In the genomic region with DNA sequence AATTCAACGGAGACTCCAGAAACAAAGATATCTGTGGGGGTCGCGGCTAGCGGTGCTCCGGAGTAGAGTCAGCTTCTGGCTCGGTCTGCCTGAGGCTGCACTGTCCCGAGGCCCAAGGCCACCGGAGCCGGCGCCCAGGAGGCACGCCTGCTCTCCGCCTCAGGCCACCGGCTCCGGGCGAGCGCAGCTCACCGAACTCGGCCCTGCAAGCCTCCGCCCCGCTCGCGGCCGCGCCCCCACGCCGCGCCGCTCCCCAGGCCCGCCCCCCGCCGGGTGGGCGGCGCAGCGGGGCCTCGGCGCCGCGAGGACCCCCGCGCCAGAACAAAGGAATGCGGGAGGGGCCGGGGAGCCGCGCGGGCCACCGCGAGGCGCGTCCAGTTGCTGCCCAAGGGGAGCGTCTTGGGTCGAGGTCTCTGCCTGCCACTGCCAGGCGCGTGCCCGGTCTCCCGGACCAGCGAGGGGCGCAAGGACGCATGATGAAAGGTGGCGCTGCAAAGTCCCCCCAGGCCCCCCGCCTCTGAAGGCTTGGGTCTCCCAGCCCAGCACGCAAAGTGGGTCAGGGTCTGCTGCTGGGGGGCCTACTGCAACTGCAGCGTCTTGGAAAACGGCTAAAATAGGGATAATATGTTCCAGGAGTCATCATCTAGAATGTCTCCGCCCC, we compare ENCODE assay signal across 9 mouse cellular contexts. TPM values are rescaled to one million over a fixed set of nuclear protein-coding genes. Genes with fewer than 3 reads are reported as not detected.
DNase-seq lines count a peak whose midpoint lies in the region; ATAC-seq and TF ChIP-seq lines count a peak whose summit lies in the region.
"Had no signal": no experiment of that assay in that cellular context is flagged by ENCODE, and none has a peak within 500 bp of the region (broad histone marks: within the 10 kb centered on the region; RNA-seq: fewer than 3 reads in every experiment).

No protein-coding gene starts in this region.

- H3K27ac ChIP-seq in brown adipose tissue, adult 24 weeks (replicated peaks; ENCODE audit: low read depth, low read length): peak overlapping the region; percentile 75
- H3K27ac ChIP-seq in forebrain, postnatal 0 days (ENCODE audit: low read depth, low read length): peak overlapping the region; percentile 96
- H3K27ac ChIP-seq in hindbrain, postnatal 0 days: peak overlapping the region; percentile 96
- no peak overlapping the region for H3K27ac ChIP-seq in liver, embryonic 13.5 days
- H3K27ac ChIP-seq in neural tube, embryonic 13.5 days (replicated peaks): peak overlapping the region; percentile 97

- H3K4me1 ChIP-seq in brown adipose tissue, adult 24 weeks (ENCODE audit: control insufficient read depth, insufficient read depth, insufficient read length, low read length): peaks cover 11% of the 10 kb centered on the region
- peaks cover 18% of the 10 kb centered on the region for H3K4me1 ChIP-seq in forebrain, postnatal 0 days (ENCODE audit: insufficient read depth)
- peaks cover 13% of the 10 kb centered on the region; the same call in 1 of the 2 replicates for H3K4me1 ChIP-seq in hindbrain, postnatal 0 days (ENCODE audit: insufficient read depth, low read length)
- peaks cover 54% of the 10 kb centered on the region for H3K4me1 ChIP-seq in liver, embryonic 13.5 days (replicated peaks)
- H3K4me1 ChIP-seq in neural tube, embryonic 13.5 days (replicated peaks): peaks cover 61% of the 10 kb centered on the region

- no peaks in the 10 kb centered on the region for H3K36me3 ChIP-seq in forebrain, postnatal 0 days (ENCODE audit: insufficient read depth)
- H3K36me3 ChIP-seq in hindbrain, postnatal 0 days (ENCODE audit: insufficient read depth, low read length): no peaks in the 10 kb centered on the region
- no peaks in the 10 kb centered on the region for H3K36me3 ChIP-seq in liver, embryonic 13.5 days
- H3K36me3 ChIP-seq in neural tube, embryonic 13.5 days: no peaks in the 10 kb centered on the region
- H3K36me3 ChIP-seq: G1E had no signal

- peak overlapping the region; percentile 94 for H3K9ac ChIP-seq in forebrain, postnatal 0 days
- H3K9ac ChIP-seq in hindbrain, postnatal 0 days (replicated peaks; ENCODE audit: low read length): peak overlapping the region; percentile 95
- peak overlapping the region; percentile 59 for H3K9ac ChIP-seq in liver, embryonic 13.5 days
- peak overlapping the region; percentile 95 for H3K9ac ChIP-seq in neural tube, embryonic 13.5 days

- peak; percentile 56 to 67 for DNase-seq in heart, adult 18-20 months
- no peak for DNase-seq in heart, adult 8-10 months (ENCODE audit: low spot score)
- DNase-seq in forebrain, postnatal 0 days: peak; percentile 76
- peak; percentile 60 for DNase-seq in hindbrain, postnatal 0 days (ENCODE audit: low spot score)
- DNase-seq in liver, embryonic 13.5 days: no peak
- DNase-seq in yolk sac, embryonic 10.5 days (ENCODE audit: low spot score): peak; percentile 49

- H3K27me3 ChIP-seq in forebrain, postnatal 0 days (ENCODE audit: insufficient read depth, low read length): no peaks in the 10 kb centered on the region
- no peaks in the 10 kb centered on the region for H3K27me3 ChIP-seq in hindbrain, postnatal 0 days (ENCODE audit: insufficient read depth, low read length)
- peaks cover 75% of the 10 kb centered on the region for H3K27me3 ChIP-seq in liver, embryonic 13.5 days
- peaks cover 7% of the 10 kb centered on the region; the same call in 1 of the 2 replicates for H3K27me3 ChIP-seq in neural tube, embryonic 13.5 days

- under 1% methylated on average over 62 of the region's 64 CpGs for WGBS in forebrain, postnatal 0 days
- 2% methylated on average over 59 of the region's 64 CpGs for WGBS in hindbrain, postnatal 0 days
- WGBS in liver, embryonic 13.5 days (ENCODE audit: insufficient replicate concordance): 1% methylated on average over 64 of the region's 64 CpGs
- 1% methylated on average over 55 of the region's 64 CpGs for WGBS in neural tube, embryonic 13.5 days

- TF ChIP-seq CTCF in forebrain, postnatal 0 days (IDR thresholded peaks at IDR 0.05; ENCODE audit: low read depth): no peak
- no peak for TF ChIP-seq CTCF in hindbrain, postnatal 0 days (IDR thresholded peaks at IDR 0.05; ENCODE audit: low read depth)

- no peaks in the 10 kb centered on the region for H3K9me3 ChIP-seq in forebrain, postnatal 0 days (ENCODE audit: low read length)
- no peaks in the 10 kb centered on the region for H3K9me3 ChIP-seq in hindbrain, postnatal 0 days (ENCODE audit: low read length)
- no peaks in the 10 kb centered on the region for H3K9me3 ChIP-seq in liver, embryonic 13.5 days (replicated peaks)
- no peaks in the 10 kb centered on the region for H3K9me3 ChIP-seq in neural tube, embryonic 13.5 days

- peak overlapping the region; percentile 99 for H3K4me2 ChIP-seq in forebrain, postnatal 0 days (ENCODE audit: low read depth)
- H3K4me2 ChIP-seq in hindbrain, postnatal 0 days (ENCODE audit: low read depth, low read length): peak overlapping the region; percentile 78
- H3K4me2 ChIP-seq in liver, embryonic 13.5 days: peak overlapping the region; percentile 74
- H3K4me2 ChIP-seq in neural tube, embryonic 13.5 days: peak overlapping the region; percentile 98

- peak overlapping the region; percentile 63 for H3K4me3 ChIP-seq in brown adipose tissue, adult 24 weeks (ENCODE audit: insufficient read depth, low read depth, low read length)
- H3K4me3 ChIP-seq in forebrain, postnatal 0 days (ENCODE audit: low read depth, low read length): peak overlapping the region; percentile 81
- peak overlapping the region; percentile 81 for H3K4me3 ChIP-seq in hindbrain, postnatal 0 days (ENCODE audit: low read length)
- peak overlapping the region; percentile 56 for H3K4me3 ChIP-seq in liver, embryonic 13.5 days (replicated peaks)
- H3K4me3 ChIP-seq in neural tube, embryonic 13.5 days: peak overlapping the region; percentile 89

- no peak for ATAC-seq in forebrain, postnatal 0 days
- 0 out of 2 replicates have a peak, but pooled peaks have one; percentile 10 for ATAC-seq in hindbrain, postnatal 0 days
- no peak for ATAC-seq in liver, embryonic 13.5 days (ENCODE audit: low read depth)
- ATAC-seq in neural tube, embryonic 13.5 days (ENCODE audit: low read depth): 0 out of 2 replicates have a peak, but pooled peaks have one; percentile 5

RNA-seq across cellular contexts. Expression of gene Nfil3, which starts 2.4 kb away (rescaled TPM):
- total RNA-seq in heart, adult 18-20 months (2021): 10 to 100 TPM; 33.9 to 36.7 TPM
- total RNA-seq in heart, adult 8-10 months (2022): 10 to 100 TPM; 11.5 to 23.7 (median 13.9) TPM
- polyA plus RNA-seq in brown adipose tissue, adult 24 weeks (2012; ENCODE audit: insufficient read depth, insufficient read length, missing spikeins): 9.6 and 37.4 TPM in 2 replicates
- total RNA-seq in forebrain, postnatal 0 days (2014; rRNA removed): 20.8 and 29.3 TPM in 2 replicates
- polyA plus RNA-seq in forebrain, postnatal 0 days (2015; fragmentation: Nextera tagmentation; extraction: Ambion mirVana): 36.8 and 37.7 TPM in 2 replicates
- total RNA-seq in hindbrain, postnatal 0 days (2014; rRNA removed): 16.4 and 17.9 TPM in 2 replicates
- 27.2 and 28.3 TPM in 2 replicates for polyA plus RNA-seq in hindbrain, postnatal 0 days (2015; fragmentation: Nextera tagmentation; extraction: Ambion mirVana)
- polyA plus RNA-seq in liver, embryonic 13.5 days (2015; fragmentation: Nextera tagmentation; extraction: Ambion mirVana): 3.6 and 4.3 TPM in 2 replicates
- polyA plus RNA-seq in neural tube, embryonic 13.5 days (2015; fragmentation: Nextera tagmentation; extraction: Ambion mirVana): 53.1 and 53.6 TPM in 2 replicates

RNA-seq across cellular contexts. Expression of gene Auh, which starts 49.0 kb away (rescaled TPM):
- 100 to 1,000 TPM; 163 to 164 TPM for total RNA-seq in heart, adult 18-20 months (2021)
- total RNA-seq in heart, adult 8-10 months (2022): 100 to 1,000 TPM; 149 to 181 (median 160) TPM
- polyA plus RNA-seq in brown adipose tissue, adult 24 weeks (2012; ENCODE audit: insufficient read depth, insufficient read length, missing spikeins): 196 and 200 TPM in 2 replicates
- 50.3 and 56.2 TPM in 2 replicates for total RNA-seq in forebrain, postnatal 0 days (2014; rRNA removed)
- 55.3 and 58.7 TPM in 2 replicates for polyA plus RNA-seq in forebrain, postnatal 0 days (2015; fragmentation: Nextera tagmentation; extraction: Ambion mirVana)
- total RNA-seq in hindbrain, postnatal 0 days (2014; rRNA removed): 39.3 and 41.5 TPM in 2 replicates
- 65.9 and 72.8 TPM in 2 replicates for polyA plus RNA-seq in hindbrain, postnatal 0 days (2015; fragmentation: Nextera tagmentation; extraction: Ambion mirVana)
- polyA plus RNA-seq in liver, embryonic 13.5 days (2015; fragmentation: Nextera tagmentation; extraction: Ambion mirVana): 28.9 and 34.7 TPM in 2 replicates
- polyA plus RNA-seq in neural tube, embryonic 13.5 days (2015; fragmentation: Nextera tagmentation; extraction: Ambion mirVana): 67.3 and 68.3 TPM in 2 replicates

Comparison
In these comparisons a context has a peak if more than half of its experiments do, and no peak if none do; other contexts are left out.
1. DNase-seq: peak in heart, adult 18-20 months (2 of 2), forebrain, postnatal 0 days (single experiment), hindbrain, postnatal 0 days (single experiment) and yolk sac, embryonic 10.5 days (single experiment); none in heart, adult 8-10 months (single experiment) and liver, embryonic 13.5 days (single experiment).
2. ATAC-seq: peak in hindbrain, postnatal 0 days (single experiment) and neural tube, embryonic 13.5 days (single experiment); none in forebrain, postnatal 0 days (single experiment) and liver, embryonic 13.5 days (single experiment).
3. Peak in every context shown above with its lines, with median percentiles within 50 percentile points of each other: H3K4me3 ChIP-seq, H3K4me2 ChIP-seq and H3K9ac ChIP-seq.